Mouse (Mus musculus) MEL (cell line): ENCODE data around the gene Kctd5. TPM values are rescaled to one million over a fixed set of nuclear protein-coding genes. Genes with fewer than 3 reads are reported as not detected.

Experiments used
- DNase-seq: peaks from one replicate; pipeline ENCODE4 v3.0.0; 2011; ENCODE audit warnings: low read depth, low spot score
- H3K27ac ChIP-seq: 2 replicates; pipeline ENCODE4 v1.5.1; 2012; ENCODE audit warnings: low read depth, mild to moderate bottlenecking, control low read depth, low read length, moderate library complexity; ENCODE audit not compliant: control insufficient read depth
- H3K27me3 ChIP-seq, 2 experiments: fragments of 150-350 bp in 1 of 2; sonication (generic) in 1 of 2; 2 replicates each; pipeline ENCODE4 v1.6.1; 2012; ENCODE audit warnings: low read length in 2 of 2, mild to moderate bottlenecking in 2 of 2, improper control_type of control experiment in 1 of 2, moderate library complexity in 1 of 2; ENCODE audit not compliant: insufficient read depth in 2 of 2, control insufficient read depth in 1 of 2
- H3K36me3 ChIP-seq, 2 experiments: 2 replicates each; pipeline ENCODE4 v1.6.1; 2012 to 2014; ENCODE audit warnings: low read length in 2 of 2, improper control_type of control experiment in 1 of 2, inconsistent platforms in 1 of 2, mild to moderate bottlenecking in 1 of 2; ENCODE audit not compliant: insufficient read depth in 2 of 2, control insufficient read depth in 1 of 2
- H3K4me1 ChIP-seq, 2 experiments: fragments of 150-350 bp in 1 of 2; sonication (generic) in 1 of 2; 2 replicates each; pipeline ENCODE4 v1.6.1; 2012; ENCODE audit warnings: low read length in 2 of 2, improper control_type of control experiment in 1 of 2, mild to moderate bottlenecking in 1 of 2; ENCODE audit not compliant: insufficient read depth in 2 of 2, control insufficient read depth in 1 of 2
- H3K4me3 ChIP-seq, 2 experiments: fragments of 150-350 bp in 1 of 2; sonication (generic) in 1 of 2; 2 replicates each; pipeline ENCODE4 v1.5.1; 2012; ENCODE audit warnings: low read depth in 2 of 2, low read length in 2 of 2, mild to moderate bottlenecking in 2 of 2, moderate library complexity in 2 of 2, control low read depth in 1 of 2, improper control_type of control experiment in 1 of 2; ENCODE audit not compliant: control insufficient read depth in 1 of 2, insufficient read depth in 1 of 2
- H3K79me2 ChIP-seq: 2 replicates; pipeline ENCODE4 v1.6.1; 2012; ENCODE audit warnings: mild to moderate bottlenecking, low read length, moderate library complexity; ENCODE audit not compliant: control insufficient read depth, poor library complexity, insufficient read depth
- H3K9ac ChIP-seq: 2 replicates; pipeline ENCODE4 v1.6.1; 2012; ENCODE audit warnings: low read depth, mild to moderate bottlenecking, control low read depth, low read length, moderate library complexity; ENCODE audit not compliant: control insufficient read depth, poor library complexity, severe bottlenecking
- H3K9me3 ChIP-seq: fragments of 150-350 bp; sonication (generic); replicated peaks from 2 replicates; pipeline ENCODE4 v1.6.1; 2012; ENCODE audit warnings: mild to moderate bottlenecking, low read length, improper control_type of control experiment, moderate library complexity; ENCODE audit not compliant: insufficient read depth
- E2F4 ChIP-seq: IDR thresholded peaks from 2 replicates; pipeline ENCODE4 v1.6.1; 2011; ENCODE audit warnings: low read depth, low read length, improper control_type of control experiment, borderline replicate concordance
- ELF1 ChIP-seq: IDR thresholded peaks from 2 replicates; pipeline ENCODE4 v1.6.1; 2014; ENCODE audit warnings: low read depth, mild to moderate bottlenecking, inconsistent platforms, low read length, improper control_type of control experiment, moderate library complexity
- ETS1 ChIP-seq: IDR thresholded peaks from 2 replicates; pipeline ENCODE4 v1.6.1; 2012; ENCODE audit warnings: low read depth, mild to moderate bottlenecking, inconsistent platforms, low read length, improper control_type of control experiment, moderate library complexity
- GABPA ChIP-seq: IDR thresholded peaks from 2 replicates; pipeline ENCODE4 v1.6.1; 2012; ENCODE audit warnings: low read depth, mild to moderate bottlenecking, inconsistent platforms, low read length, improper control_type of control experiment, moderate library complexity
- GATA1 ChIP-seq: IDR thresholded peaks from 2 replicates; pipeline ENCODE4 v1.6.1; 2011; ENCODE audit warnings: low read depth, low read length, improper control_type of control experiment
- HCFC1 ChIP-seq: IDR thresholded peaks from 2 replicates; pipeline ENCODE4 v1.6.1; 2012; ENCODE audit warnings: low read depth, mild to moderate bottlenecking, inconsistent platforms, low read length, improper control_type of control experiment, moderate library complexity
- JUND ChIP-seq: IDR thresholded peaks from 2 replicates; pipeline ENCODE4 v1.6.1; 2011; ENCODE audit warnings: low read depth, mild to moderate bottlenecking, improper control_type of control experiment, low read length
- MAFK ChIP-seq: IDR thresholded peaks from 2 replicates; pipeline ENCODE4 v1.6.1; 2011; ENCODE audit warnings: low read depth, mild to moderate bottlenecking, low read length, improper control_type of control experiment, borderline replicate concordance
- MAX ChIP-seq: IDR thresholded peaks from 2 replicates; pipeline ENCODE4 v1.6.1; 2011; ENCODE audit warnings: low read length, improper control_type of control experiment
- MYB ChIP-seq: IDR thresholded peaks from 2 replicates; pipeline ENCODE4 v1.6.1; 2011; ENCODE audit warnings: mild to moderate bottlenecking, low read depth, low read length, improper control_type of control experiment
- MYC ChIP-seq: IDR thresholded peaks from 2 replicates; pipeline ENCODE4 v1.6.1; 2011; ENCODE audit warnings: low read depth, mild to moderate bottlenecking, low read length, improper control_type of control experiment, moderate library complexity
- POLR2A ChIP-seq, 2 experiments: IDR thresholded peaks; 2 replicates each; pipeline ENCODE4 v1.6.1; 2011 to 2012; ENCODE audit warnings: low read length in 2 of 2, mild to moderate bottlenecking in 2 of 2, control low read depth in 1 of 2, improper control_type of control experiment in 1 of 2, low read depth in 1 of 2, moderate library complexity in 1 of 2; ENCODE audit not compliant: control insufficient read depth in 1 of 2, insufficient read depth in 1 of 2, poor library complexity in 1 of 2
- POLR2AphosphoS5 ChIP-seq: IDR thresholded peaks from 2 replicates; pipeline ENCODE4 v1.6.1; 2012; ENCODE audit warnings: low read depth, borderline replicate concordance, mild to moderate bottlenecking, inconsistent platforms, low read length, moderate library complexity, mixed read lengths
- RAD21 ChIP-seq: IDR thresholded peaks from 2 replicates; pipeline ENCODE4 v1.6.1; 2011; ENCODE audit warnings: mild to moderate bottlenecking, low read depth, low read length, improper control_type of control experiment
- SMC3 ChIP-seq: IDR thresholded peaks from 2 replicates; pipeline ENCODE4 v1.6.1; 2011; ENCODE audit warnings: low read depth, low read length, improper control_type of control experiment
- TAL1 ChIP-seq: IDR thresholded peaks from 2 replicates; pipeline ENCODE4 v1.6.1; 2012; ENCODE audit warnings: mild to moderate bottlenecking, inconsistent platforms, low read length, moderate library complexity, mixed read lengths
- USF1 ChIP-seq: IDR thresholded peaks from 2 replicates; pipeline ENCODE4 v1.6.1; 2014; ENCODE audit warnings: low read depth, mild to moderate bottlenecking, inconsistent platforms, low read length, improper control_type of control experiment, moderate library complexity
- ZC3H11A ChIP-seq: IDR thresholded peaks from 2 replicates; pipeline ENCODE4 v1.6.1; 2012; ENCODE audit warnings: low read depth, mild to moderate bottlenecking, inconsistent platforms, low read length, improper control_type of control experiment
- ZNF384 ChIP-seq: IDR thresholded peaks from 2 replicates; pipeline ENCODE4 v1.6.1; 2012; ENCODE audit warnings: low read depth, mild to moderate bottlenecking, inconsistent platforms, low read length, improper control_type of control experiment
- polyA plus RNA-seq, 2 experiments: library from polyadenylated mRNA; stranded (reverse) in 1 of 2; unstranded in 1 of 2; fragments of >175 nt in 1 of 2; fragments of >200 nt in 1 of 2; gene quantifications; 2 replicates each; pipeline versions ENCODE4 v1.2.1 to v1.2.4; 2012; ENCODE audit warnings: low replicate concordance in 2 of 2, low read depth in 1 of 2; ENCODE audit not compliant: insufficient read length in 2 of 2, insufficient read depth in 1 of 2, missing spikeins in 1 of 2
- total RNA-seq: library from RNA; depleted of rRNA; stranded (reverse); fragments of 300-350 nt; gene quantifications from 2 replicates; pipeline ENCODE4 v1.2.3, GENCODE M21; 2012

The Kctd5 gene
- total and polyA plus RNA-seq, 3 experiments: 20.2 to 33.2 TPM; not detected in 1

- Histone ChIP-seq H3K79me2 (no peaks in the 10 kb centered on the region), H3K9me3 (no peaks in the 10 kb centered on the region), H3K27me3 (no peaks in the 10 kb centered on the region), H3K4me1 (no peaks in the 10 kb centered on the region), H3K9ac (no peak overlapping the region), H3K27ac (no peak overlapping the region), H3K4me3 (no peak overlapping the region), H3K36me3 (peaks cover 3 to 12% of the 10 kb centered on the region in 2 experiments)
- TF ChIP-seq POLR2AphosphoS5 (no peak), TAL1 (no peak), ZNF384 (no peak), MAFK (no peak), MYB (no peak), MAX (no peak), RAD21 (no peak)
- no peak for DNase-seq
These were observed 11.3 kb upstream of the Kctd5 start for GRCm38 (mm10) chr17:24084593-24084992.

- H3K9me3 ChIP-seq: no peaks in the 10 kb centered on the region
- H3K27me3 ChIP-seq: no peaks in the 10 kb centered on the region
- peaks cover 1% of the 10 kb centered on the region in 2 experiments; a peak in 2 of 4 replicates for H3K36me3 ChIP-seq
- DNase-seq: no peak
- H3K4me1 ChIP-seq: peaks cover 1 to 2% of the 10 kb centered on the region in 2 experiments; a peak in 2 of 4 replicates
- H3K27ac ChIP-seq: no peak overlapping the region
- no peak overlapping the region for H3K9ac ChIP-seq
- TF ChIP-seq USF1 (no peak), SMC3 (no peak), GABPA (no peak), POLR2A (IDR thresholded peaks at IDR 0.05; ENCODE audit: control insufficient read depth in 1 of 2, insufficient read depth in 1 of 2, low read depth in 1 of 2, low read length in 2 of 2, poor library complexity in 1 of 2) (no peak), ETS1 (no peak), MAFK (no peak), GATA1 (no peak), E2F4 (no peak), ELF1 (no peak), HCFC1 (no peak), MYC (no peak), ZC3H11A (no peak), RAD21 (no peak), MYB (no peak), JUND (no peak)
- no peak overlapping the region for H3K4me3 ChIP-seq
- H3K79me2 ChIP-seq: peaks cover 8% of the 10 kb centered on the region
These were observed 3.8 kb upstream of the Kctd5 start for GRCm38 (mm10) chr17:24077101-24077500.
